Mouse (Mus musculus) ES-E14 (cell line): ENCODE data around the gene Blnk. TPM values are rescaled to one million over a fixed set of nuclear protein-coding genes. Genes with fewer than 3 reads are reported as not detected.

ENCODE experiments used
- DNase-seq: peaks from one replicate; pipeline ENCODE4 v3.0.0-alpha.2; 2013; ENCODE audit warnings: low read depth, low spot score
- H3K27ac ChIP-seq: 2 replicates; pipeline ENCODE4 v1.5.1; 2012; ENCODE audit warnings: low read depth, mild to moderate bottlenecking, low read length, moderate library complexity, mixed read lengths; ENCODE audit not compliant: poor library complexity, insufficient read depth, severe bottlenecking
- H3K36me3 ChIP-seq: 2 replicates; pipeline ENCODE4 v1.6.1; 2012; ENCODE audit warnings: mild to moderate bottlenecking, low read length, moderate library complexity, mixed read lengths; ENCODE audit not compliant: control insufficient read depth, poor library complexity, insufficient read depth, severe bottlenecking
- H3K4me1 ChIP-seq, 2 experiments: fragments of 150-350 bp in 1 of 2; sonication (generic) in 1 of 2; 2 replicates each; pipeline ENCODE4 v1.6.1; 2012; ENCODE audit warnings: low read length in 2 of 2, mild to moderate bottlenecking in 1 of 2, mixed read lengths in 1 of 2; ENCODE audit not compliant: control insufficient read depth in 2 of 2, insufficient read depth in 2 of 2, poor library complexity in 1 of 2
- H3K4me3 ChIP-seq, 2 experiments: fragments of 150-350 bp in 1 of 2; sonication (generic) in 1 of 2; 2 replicates each; pipeline ENCODE4 v1.5.1; 2012; ENCODE audit warnings: low read length in 2 of 2, low read depth in 1 of 2, mild to moderate bottlenecking in 1 of 2, mixed read lengths in 1 of 2; ENCODE audit not compliant: insufficient read depth in 1 of 2, poor library complexity in 1 of 2, severe bottlenecking in 1 of 2
- H3K9ac ChIP-seq: 2 replicates; pipeline ENCODE4 v1.6.1; 2012; ENCODE audit warnings: low read depth, mild to moderate bottlenecking, low read length, mixed read lengths; ENCODE audit not compliant: poor library complexity, insufficient read depth, severe bottlenecking
- H3K9me3 ChIP-seq: fragments of 150-350 bp; sonication (generic); 2 replicates; pipeline ENCODE4 v1.6.1; 2012; ENCODE audit warnings: low read depth, mild to moderate bottlenecking, low read length; ENCODE audit not compliant: control insufficient read depth, insufficient read depth
- CHD2 ChIP-seq: IDR thresholded peaks from 2 replicates; pipeline ENCODE4 v1.6.1; 2014; ENCODE audit warnings: mild to moderate bottlenecking, low read depth, low read length, inconsistent platforms
- HCFC1 ChIP-seq: IDR thresholded peaks from 2 replicates; pipeline ENCODE4 v1.6.1; 2012; ENCODE audit warnings: low read length, inconsistent platforms, borderline replicate concordance; ENCODE audit not compliant: insufficient read depth
- MAFK ChIP-seq: IDR thresholded peaks from 2 replicates; pipeline ENCODE4 v1.6.1; 2014; ENCODE audit warnings: mild to moderate bottlenecking, low read depth, low read length, inconsistent platforms; ENCODE audit not compliant: insufficient read depth
- ZC3H11A ChIP-seq: IDR thresholded peaks from 2 replicates; pipeline ENCODE4 v1.6.1; 2012; ENCODE audit warnings: low read depth, mild to moderate bottlenecking, inconsistent platforms, low read length, borderline replicate concordance
- ZNF384 ChIP-seq: IDR thresholded peaks from 2 replicates; pipeline ENCODE4 v1.6.1; 2012; ENCODE audit warnings: low read depth, low read length, inconsistent platforms
- in situ Hi-C, 2 experiments: fragments of 600-800 bp; cut with MboI; formaldehyde crosslinking; loops; one replicate each; pipeline ENCODE4 v1.15.1; 2025; ENCODE audit warnings: low sequenced_read_pairs in 2 of 2, inconsistent platforms in 1 of 2; ENCODE audit not compliant: unreplicated experiment in 2 of 2
- total RNA-seq: library from RNA; depleted of rRNA; stranded (reverse); fragments of 300-350 nt; gene quantifications from 2 replicates; pipeline ENCODE4 v1.2.3, GENCODE M21; 2012

Gene Blnk
- total RNA-seq, 1 experiment = 1.7 TPM

DNA sequence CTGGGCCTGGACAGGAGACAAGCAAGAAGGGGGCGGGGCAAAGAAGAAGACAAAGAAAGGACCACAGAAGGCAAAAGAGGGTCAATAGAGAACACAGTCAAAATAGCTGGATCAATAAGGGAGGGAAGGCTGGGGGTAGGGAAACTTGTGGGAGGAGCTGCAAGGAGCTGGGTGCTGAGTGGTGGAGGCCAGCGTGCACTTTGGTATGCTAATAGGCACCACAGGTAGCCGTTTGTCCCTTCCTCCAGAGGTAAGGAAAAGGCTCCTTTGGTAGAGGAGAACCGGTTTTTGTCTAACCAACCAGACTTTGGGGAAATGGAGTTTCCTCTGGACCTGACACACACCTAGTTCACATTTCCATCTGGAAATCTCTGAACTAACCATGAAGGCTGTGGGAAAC lies 12.3 kb upstream of the Blnk start:
- H3K4me3 ChIP-seq = no peak overlapping the region
- H3K9me3 ChIP-seq = no peaks in the 10 kb centered on the region
- DNase-seq = peak; percentile 43
- TF ChIP-seq MAFK (no peak), ZNF384 (no peak), ZC3H11A (no peak), HCFC1 (no peak), CHD2 (no peak)
- H3K36me3 ChIP-seq = no peaks in the 10 kb centered on the region
- peaks cover 2 to 12% of the 10 kb centered on the region in 2 experiments; a peak in 3 of 4 replicates for H3K4me1 ChIP-seq
- in situ Hi-C loops = no loop called here
- peak overlapping the region; percentile 26; the same call in 1 of the 2 replicates for H3K27ac ChIP-seq
- no peak overlapping the region for H3K9ac ChIP-seq

DNA sequence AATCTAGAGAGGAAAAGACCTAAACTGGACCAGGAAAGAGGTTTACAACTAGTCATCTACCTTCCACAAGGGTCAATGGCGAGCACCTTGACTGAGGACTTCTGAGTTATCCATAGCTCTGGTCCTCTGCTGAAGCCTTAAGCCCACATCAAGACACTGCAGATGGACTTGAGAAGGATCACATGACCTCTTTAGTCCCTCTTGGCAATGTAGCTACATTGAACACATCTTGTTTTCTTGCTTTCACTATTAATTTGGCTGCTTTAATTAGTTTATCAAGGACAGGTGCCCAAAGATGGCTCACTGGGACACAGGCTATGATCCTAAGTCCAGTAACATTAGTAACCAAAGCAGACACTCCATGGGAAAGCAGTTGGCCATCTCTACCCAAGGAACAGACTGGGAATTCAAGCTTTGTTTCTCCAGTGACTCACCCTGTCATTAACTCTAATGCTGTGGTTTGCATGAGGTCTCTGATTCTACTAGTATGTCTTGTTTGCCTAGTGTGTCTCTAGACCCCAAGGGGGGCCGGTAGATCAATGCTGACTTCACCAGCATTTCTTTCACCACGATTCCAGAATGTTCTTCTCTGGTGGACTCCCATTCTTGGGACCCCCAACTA lies 9.5 kb upstream of the Blnk start:
- no peak for DNase-seq
- Histone ChIP-seq H3K9me3 (0 out of 2 replicates have a peak, but pooled peaks cover 1% of the 10 kb centered on the region), H3K9ac (no peak overlapping the region)

DNA sequence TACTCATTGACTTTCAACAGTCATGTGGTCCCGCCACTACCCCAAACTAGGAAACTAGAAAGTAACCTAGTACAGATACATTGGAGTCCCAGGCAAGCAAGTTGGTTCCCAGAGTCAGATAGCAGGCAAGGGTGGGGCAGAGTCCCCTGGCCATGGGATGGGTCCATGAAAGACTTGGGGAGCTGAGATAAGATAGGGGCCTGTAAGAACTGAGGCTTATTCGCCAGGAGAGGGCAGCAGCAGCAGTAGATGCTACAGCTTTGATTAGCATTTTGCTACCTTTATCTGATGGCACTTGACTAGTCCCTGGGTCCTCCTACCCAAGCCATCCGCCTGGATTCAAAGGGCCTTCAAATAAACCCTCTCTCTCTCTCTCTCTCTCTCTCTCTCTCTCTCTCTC lies 5.2 kb upstream of the Blnk start:
- TF ChIP-seq HCFC1 (no peak), CHD2 (no peak), ZC3H11A (no peak), MAFK (no peak), ZNF384 (no peak)
- in situ Hi-C loops = no loop called here
- no peaks in the 10 kb centered on the region for H3K36me3 ChIP-seq
- peaks cover 2 to 8% of the 10 kb centered on the region in 2 experiments; a peak in 2 of 4 replicates for H3K4me1 ChIP-seq
- no peak overlapping the region for H3K4me3 ChIP-seq
- H3K9ac ChIP-seq = no peak overlapping the region
- H3K9me3 ChIP-seq = 0 out of 2 replicates have a peak, but pooled peaks cover 1% of the 10 kb centered on the region
- no peak for DNase-seq
- H3K27ac ChIP-seq = no peak overlapping the region

More for the DNA sequence above, 9.5 kb upstream of the Blnk start:
- H3K36me3 ChIP-seq = no peaks in the 10 kb centered on the region
- H3K4me3 ChIP-seq = no peak overlapping the region
- no peak overlapping the region for H3K27ac ChIP-seq
- TF ChIP-seq ZNF384 = no peak
- TF ChIP-seq HCFC1 = no peak
- no peak for TF ChIP-seq MAFK
- TF ChIP-seq CHD2 = no peak
- TF ChIP-seq ZC3H11A = no peak
- in situ Hi-C loops = no loop called here
- H3K4me1 ChIP-seq = peaks cover 2 to 7% of the 10 kb centered on the region in 2 experiments; a peak in 2 of 4 replicates

DNA sequence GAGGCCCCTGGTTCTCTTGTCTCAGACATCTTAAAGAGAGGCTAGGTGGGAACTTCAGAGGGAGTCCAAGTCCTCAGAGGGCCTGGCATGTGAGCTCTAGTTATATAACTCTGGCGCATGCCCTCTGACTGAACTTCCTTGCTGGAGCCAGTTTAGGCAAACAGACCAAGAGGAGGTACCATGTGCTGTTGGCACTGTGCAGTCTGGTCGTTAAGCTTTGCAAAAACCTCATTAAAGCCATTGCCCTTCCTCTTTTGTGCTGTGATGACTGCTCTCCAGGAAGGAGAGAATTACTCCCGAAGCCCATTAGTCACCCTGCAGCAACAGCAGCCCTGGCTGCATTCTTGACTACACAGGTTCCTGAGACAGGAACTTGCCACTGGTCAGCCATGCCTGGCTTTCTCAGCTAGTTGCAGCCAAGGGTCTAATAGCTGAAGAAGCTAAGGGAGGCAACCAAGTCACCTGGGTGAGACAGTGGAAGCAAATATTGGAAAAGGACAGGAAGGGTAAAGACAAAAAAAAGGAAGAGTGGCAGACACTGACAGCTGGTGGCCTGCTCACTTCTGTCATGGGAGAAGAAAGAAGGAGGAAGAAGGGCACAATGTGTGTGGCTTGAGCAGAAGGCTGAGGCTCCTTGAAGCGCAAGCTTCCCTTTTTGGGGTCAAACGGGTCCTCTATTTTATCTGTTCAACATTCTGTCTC lies 4.3 kb upstream of the Blnk start:
- no peak overlapping the region for H3K27ac ChIP-seq
- in situ Hi-C loops = no loop called here
- H3K4me1 ChIP-seq = peaks cover 7 to 14% of the 10 kb centered on the region in 2 experiments; a peak in 3 of 4 replicates
- no peaks in the 10 kb centered on the region for H3K36me3 ChIP-seq
- H3K4me3 ChIP-seq = no peak overlapping the region
- H3K9ac ChIP-seq = no peak overlapping the region
- no peak for DNase-seq
- TF ChIP-seq CHD2 = no peak
- no peak for TF ChIP-seq HCFC1
- no peak for TF ChIP-seq ZNF384
- no peak for TF ChIP-seq MAFK
- no peak for TF ChIP-seq ZC3H11A
- 0 out of 2 replicates have a peak, but pooled peaks cover 1% of the 10 kb centered on the region for H3K9me3 ChIP-seq
